Mouse (Mus musculus) embryo, embryonic 9.5 days (tissue): ENCODE results near the gene Olfr480.

Experiments used
- DNase-seq: peaks from one replicate; pipeline ENCODE4 v3.0.0-alpha.2; 2017; ENCODE audit errors: extremely low spot score

Gene Olfr480

GRCm38 (mm10) chr7:108067246-108067645, at the start of gene Olfr480:
TSS of gene Olfr480 (minus strand) at chr7:108067346.
- no peak for DNase-seq

- DNase-seq: no peak
Measured at GRCm38 (mm10) chr7:108100549-108100948, 33.4 kb upstream of the Olfr480 start, which contains the start of gene Olfr483. TSS of gene Olfr483 (plus strand) at chr7:108100849.

GRCm38 (mm10) chr7:108097486-108097885, 30.3 kb upstream of the Olfr480 start, which contains the start of gene Olfr482:
TSS of gene Olfr482 (minus strand) at chr7:108097586.
- DNase-seq: no peak

- DNase-seq: no peak
Measured at GRCm38 (mm10) chr7:108079555-108079954, 12.4 kb upstream of the Olfr480 start, which contains the start of gene Olfr481. TSS of gene Olfr481 (plus strand) at chr7:108079855.

- no peak for DNase-seq
Measured at GRCm38 (mm10) chr7:108050393-108050792, 16.8 kb downstream of the Olfr480 start, which contains the start of gene Olfr479. TSS of gene Olfr479 (plus strand) at chr7:108050693.

GRCm38 (mm10) chr7:108033889-108034288, 33.3 kb downstream of the Olfr480 start, which contains the start of gene Olfr478:
TSS of gene Olfr478 (minus strand) at chr7:108033989.
- no peak for DNase-seq
